Mouse (Mus musculus) intestine, postnatal 0 days (tissue): Measurements from ENCODE around the gene Wnt6. TPM values are rescaled to one million over a fixed set of nuclear protein-coding genes. Genes with fewer than 3 reads are reported as not detected.
A peak's percentile ranks its signal among the peaks of the same experiment; 100 is the strongest.

Source experiments
- ATAC-seq: fragments of 200-750 bp; cut with Nextera tagmentation; 2 replicates; pipeline ENCODE4 v1.8.0; 2017; ENCODE audit warnings: mild to moderate bottlenecking, moderate TSS enrichment, moderate library complexity
- H3K27ac ChIP-seq: fragments of 300-500 bp; sonication (generic); 2 replicates; pipeline ENCODE4 v1.5.1; 2014; ENCODE audit warnings: mild to moderate bottlenecking, low read depth, low read length, moderate library complexity
- H3K27me3 ChIP-seq: fragments of 300-500 bp; sonication (generic); replicated peaks from 2 replicates; pipeline ENCODE4 v1.6.1; 2014; ENCODE audit warnings: low read length, mixed read lengths; ENCODE audit not compliant: control insufficient read depth, insufficient read depth
- H3K36me3 ChIP-seq: fragments of 300-500 bp; sonication (generic); 2 replicates; pipeline ENCODE4 v1.6.1; 2014; ENCODE audit warnings: mild to moderate bottlenecking, moderate library complexity; ENCODE audit not compliant: control insufficient read depth, insufficient read depth
- H3K4me1 ChIP-seq: fragments of 300-500 bp; sonication (generic); replicated peaks from 2 replicates; pipeline ENCODE4 v1.6.1; 2014; ENCODE audit warnings: antibody characterized with exemption, low read length, mixed read lengths; ENCODE audit not compliant: control insufficient read depth, insufficient read depth
- H3K4me2 ChIP-seq: fragments of 300-500 bp; sonication (generic); replicated peaks from 2 replicates; pipeline ENCODE4 v1.6.1; 2014; ENCODE audit warnings: low read depth, mild to moderate bottlenecking, moderate library complexity
- H3K4me3 ChIP-seq: fragments of 300-500 bp; sonication (generic); 2 replicates; pipeline ENCODE4 v1.5.1; 2014; ENCODE audit warnings: low read depth, low read length
- H3K9ac ChIP-seq: fragments of 300-500 bp; sonication (generic); 2 replicates; pipeline ENCODE4 v1.6.1; 2014; ENCODE audit warnings: mild to moderate bottlenecking, low read depth, low read length
- H3K9me3 ChIP-seq: fragments of 300-500 bp; sonication (generic); 2 replicates; pipeline ENCODE4 v1.6.1; 2016; ENCODE audit warnings: mixed run types; ENCODE audit not compliant: control insufficient read depth
- CTCF ChIP-seq: sonication (generic); IDR thresholded peaks from 2 replicates; pipeline ENCODE4 v1.5.1; 2016; ENCODE audit warnings: low read depth, mild to moderate bottlenecking, control low read depth, antibody characterized with exemption, moderate library complexity
- WGBS: fragments of 180-500 bp; shearing (Covaris S2); extraction: QIAGEN DNeasy Blood & Tissue Kit; methylation state at CpG from one replicate; pipeline ENCODE4 v1.1.7; 2014; 5-methylcytosine and 5-hydroxymethylcytosine counted together
- polyA plus RNA-seq: library from polyadenylated mRNA; unstranded; fragments of >200 nt; fragmentation: Nextera tagmentation; extraction: Ambion mirVana; gene quantifications from 2 replicates; pipeline ENCODE4 v1.2.1, GENCODE M21; 2015

The Wnt6 gene
- polyA plus RNA-seq, 1 experiment from 2014 or later, result 0.66 TPM

- H3K4me2 ChIP-seq, result peak within 1 kb of the TSS; percentile 56
- TF ChIP-seq CTCF, result no peak
- H3K36me3 ChIP-seq, result no peaks in the 10 kb centered on the region
- H3K27me3 ChIP-seq, result peaks cover 95% of the 10 kb centered on the region
- H3K4me1 ChIP-seq, result no peaks in the 10 kb centered on the region
- peak within 1 kb of the TSS; percentile 24 for H3K4me3 ChIP-seq
- WGBS, result 5% methylated on average over 11 of the region's 11 CpGs
- 0 out of 2 replicates have a peak, but pooled peaks have one; percentile 14 for ATAC-seq
- no peak within 1 kb of the TSS for H3K27ac ChIP-seq
- no peaks in the 10 kb centered on the region for H3K9me3 ChIP-seq
- H3K9ac ChIP-seq, result no peak within 1 kb of the TSS
Observed at GRCm38 (mm10) chr1:74791249-74791648, 19.6 kb downstream of the Wnt6 start, which contains the start of gene Wnt10a. TSS of gene Wnt10a (plus strand) at chr1:74791516.

- Histone ChIP-seq H3K4me1 (no peaks in the 10 kb centered on the region), H3K4me2 (no peak overlapping the region), H3K27ac (no peak overlapping the region), H3K9ac (no peak overlapping the region), H3K27me3 (peaks cover 94% of the 10 kb centered on the region), H3K9me3 (no peaks in the 10 kb centered on the region), H3K4me3 (no peak overlapping the region), H3K36me3 (no peaks in the 10 kb centered on the region)
- WGBS, result 20% methylated on average over 19 of the region's 19 CpGs
- TF ChIP-seq CTCF, result no peak
- ATAC-seq, result no peak
Observed at GRCm38 (mm10) chr1:74792831-74793660, 21.4 kb downstream of the Wnt6 start.

GRCm38 (mm10) chr1:74794487-74795144 lies 22.9 kb downstream of the Wnt6 start:
- Histone ChIP-seq H3K9ac (peak overlapping the region; percentile 22; the same call in 1 of the 2 replicates), H3K9me3 (no peaks in the 10 kb centered on the region), H3K36me3 (no peaks in the 10 kb centered on the region), H3K27ac (no peak overlapping the region), H3K4me2 (peak overlapping the region; percentile 47), H3K4me1 (no peaks in the 10 kb centered on the region), H3K27me3 (peaks cover 91% of the 10 kb centered on the region), H3K4me3 (peak overlapping the region; percentile 12; the same call in 1 of the 2 replicates)
- TF ChIP-seq CTCF, result no peak
- WGBS, result 2% methylated on average over 33 of the region's 38 CpGs
- ATAC-seq, result no peak

GRCm38 (mm10) chr1:74795145-74795529 lies 23.4 kb downstream of the Wnt6 start:
- no peak for ATAC-seq

GRCm38 (mm10) chr1:74797459-74797858 lies 25.8 kb downstream of the Wnt6 start:
- no peak for TF ChIP-seq CTCF
- H3K27me3 ChIP-seq, result peaks cover 91% of the 10 kb centered on the region
- no peak overlapping the region for H3K4me2 ChIP-seq
- H3K4me3 ChIP-seq, result no peak overlapping the region
- no peak for ATAC-seq
- H3K4me1 ChIP-seq, result no peaks in the 10 kb centered on the region
- no peak overlapping the region for H3K27ac ChIP-seq
- H3K36me3 ChIP-seq, result no peaks in the 10 kb centered on the region
- WGBS, result 31% methylated on average over 5 of the region's 5 CpGs
- no peak overlapping the region for H3K9ac ChIP-seq
- H3K9me3 ChIP-seq, result no peaks in the 10 kb centered on the region

More at GRCm38 (mm10) chr1:74795145-74795529, 23.4 kb downstream of the Wnt6 start:
- Histone ChIP-seq H3K27ac (no peak overlapping the region), H3K27me3 (peaks cover 92% of the 10 kb centered on the region), H3K9ac (no peak overlapping the region), H3K4me2 (no peak overlapping the region), H3K36me3 (no peaks in the 10 kb centered on the region), H3K4me1 (no peaks in the 10 kb centered on the region), H3K9me3 (no peaks in the 10 kb centered on the region), H3K4me3 (no peak overlapping the region; the same call in 1 of the 2 replicates)
- TF ChIP-seq CTCF, result no peak
- WGBS, result 1% methylated on average over 9 of the region's 11 CpGs

GRCm38 (mm10) chr1:74800424-74800888 lies 28.8 kb downstream of the Wnt6 start:
- ATAC-seq, result no peak
- no peak overlapping the region for H3K27ac ChIP-seq
- no peaks in the 10 kb centered on the region for H3K36me3 ChIP-seq
- TF ChIP-seq CTCF, result no peak
- no peaks in the 10 kb centered on the region for H3K9me3 ChIP-seq
- peak overlapping the region; percentile 11 for H3K4me3 ChIP-seq
- H3K4me1 ChIP-seq, result no peaks in the 10 kb centered on the region
- under 1% methylated on average over 29 of the region's 29 CpGs for WGBS
- peak overlapping the region; percentile 33 for H3K4me2 ChIP-seq
- H3K27me3 ChIP-seq, result peaks cover 91% of the 10 kb centered on the region
- no peak overlapping the region for H3K9ac ChIP-seq
